Mouse (Mus musculus): ENCODE measurements around the gene Wdr20.
"Not testable (repeated sequence)": the region's sequence is repeated elsewhere in the genome, so short reads cannot be mapped to it uniquely, and the experiment has no call there.

Gene Wdr20

DNA sequence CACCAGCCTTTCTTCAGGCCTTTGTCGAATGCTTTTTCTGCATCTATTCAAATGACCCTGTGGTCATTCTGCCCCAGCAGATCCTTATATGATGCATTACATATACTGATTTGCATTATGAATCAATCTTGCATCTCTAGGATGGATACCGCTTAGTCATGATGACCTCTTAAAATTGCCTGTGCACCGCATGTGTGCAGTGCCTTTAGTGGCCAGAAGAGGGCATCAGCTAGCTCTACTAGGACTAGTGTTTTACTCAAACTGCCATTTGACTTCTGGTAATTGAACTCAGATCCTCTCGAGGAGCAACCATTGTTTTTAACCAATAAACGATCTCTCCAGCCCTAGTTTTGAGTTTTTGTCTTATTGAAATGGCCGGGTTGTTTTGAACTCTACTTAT lies 24.0 kb upstream of the Wdr20 start:
- DNase-seq (ENCODE audit: low spot score in 2 of 2) = no peak

DNA sequence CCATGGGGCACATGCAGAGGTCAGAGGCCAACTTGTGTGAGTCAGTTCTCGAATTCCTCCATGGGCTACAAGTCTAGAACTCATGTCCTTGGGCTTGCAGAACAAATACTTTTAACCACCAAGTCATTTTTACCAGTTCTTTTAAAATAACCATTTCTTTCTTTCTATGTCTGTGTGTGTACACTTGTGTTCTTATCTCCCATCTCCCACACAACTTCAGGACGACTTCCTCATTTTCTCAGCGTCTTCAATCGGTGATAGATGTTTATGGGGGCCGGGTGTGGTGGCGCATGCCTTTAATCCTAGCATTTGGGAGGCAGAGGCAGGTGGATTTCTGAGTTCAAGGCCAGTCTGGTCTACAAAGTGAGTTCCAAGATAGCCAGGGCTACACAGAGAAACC lies 23.5 kb upstream of the Wdr20 start:
- DNase-seq (ENCODE audit: low spot score in 2 of 2) = no peak

DNA sequence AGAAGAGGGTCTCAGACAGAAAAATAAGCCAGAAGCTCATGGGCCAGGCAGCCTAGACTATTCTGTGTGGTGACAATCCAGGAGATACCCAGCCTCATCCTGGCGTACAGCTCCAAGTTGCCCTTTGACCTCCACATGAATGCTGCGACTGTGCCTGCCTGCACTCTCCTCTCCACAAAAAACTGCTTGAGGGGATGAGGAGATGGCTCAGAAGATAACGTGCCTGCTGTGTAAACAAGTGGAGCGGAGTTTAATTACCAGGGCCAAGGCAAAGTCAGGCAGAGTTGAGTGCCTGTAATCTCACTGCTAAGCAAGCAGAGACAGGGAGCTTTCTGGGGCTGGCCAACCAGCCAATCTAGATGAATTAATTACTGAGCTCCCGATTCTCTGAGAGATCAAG lies 21.7 kb upstream of the Wdr20 start:
- DNase-seq (ENCODE audit: low spot score in 2 of 2) = no peak

DNA sequence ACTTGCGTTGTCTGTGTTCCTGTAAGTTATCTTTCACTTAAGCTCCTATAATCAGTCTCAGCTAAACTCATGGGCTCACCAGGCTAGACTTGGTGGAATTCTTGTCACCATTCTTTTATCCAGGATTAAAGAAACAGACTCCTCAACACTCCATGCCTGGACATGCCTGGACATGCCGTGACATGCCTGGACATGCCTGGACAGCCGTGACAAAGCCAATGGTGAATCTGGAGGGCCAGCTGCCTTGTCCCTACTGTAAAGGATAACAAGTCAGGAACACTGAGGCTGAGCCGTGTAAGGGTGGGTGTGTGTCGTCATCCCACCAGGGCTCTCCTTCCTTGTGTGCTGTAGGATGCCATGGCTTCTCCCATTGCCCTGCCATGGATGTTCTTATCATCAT lies 12.7 kb upstream of the Wdr20 start:
- no peak for DNase-seq (ENCODE audit: low spot score in 2 of 2)

DNA sequence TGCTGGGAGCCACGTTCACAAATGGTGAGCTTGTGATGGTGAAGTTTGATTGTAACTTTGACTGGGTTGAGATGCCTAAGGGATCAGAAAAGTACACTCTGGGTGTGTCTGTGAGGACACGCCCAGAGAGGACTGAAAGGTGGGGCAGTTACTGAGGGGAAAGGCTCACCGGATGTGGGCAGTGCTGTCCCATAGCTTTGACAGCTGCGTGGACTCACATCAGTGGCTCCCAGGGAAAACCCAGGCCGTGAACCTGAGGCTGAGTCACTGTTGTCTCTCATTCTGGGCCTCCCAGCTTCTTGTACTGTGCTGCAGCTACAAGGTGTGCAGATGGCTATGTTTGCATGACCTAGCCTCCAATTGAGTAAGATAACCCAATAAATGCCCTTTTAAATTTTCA lies 12.3 kb upstream of the Wdr20 start:
- no peak for DNase-seq (ENCODE audit: low spot score in 2 of 2)

DNA sequence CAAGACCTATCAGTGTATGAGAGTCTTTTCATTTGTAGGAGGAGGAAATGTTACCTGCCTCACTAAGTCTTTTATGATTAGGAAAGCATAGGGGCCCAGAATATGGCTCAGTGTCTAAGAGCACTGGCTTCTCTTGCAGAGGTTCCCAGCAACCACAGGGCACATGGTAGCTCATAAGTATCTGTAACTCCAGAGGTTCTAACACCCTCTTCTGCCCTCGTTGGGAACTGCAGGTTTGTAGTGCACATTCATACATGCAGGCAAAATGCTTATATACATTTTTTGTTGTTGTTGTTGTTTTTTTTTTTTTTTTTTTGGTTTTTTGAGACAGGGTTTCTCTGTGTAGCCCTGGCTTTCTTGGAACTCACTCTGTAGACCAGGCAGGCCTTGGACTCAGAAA lies 11.3 kb upstream of the Wdr20 start:
- DNase-seq (ENCODE audit: low spot score in 2 of 2) = no peak

DNA sequence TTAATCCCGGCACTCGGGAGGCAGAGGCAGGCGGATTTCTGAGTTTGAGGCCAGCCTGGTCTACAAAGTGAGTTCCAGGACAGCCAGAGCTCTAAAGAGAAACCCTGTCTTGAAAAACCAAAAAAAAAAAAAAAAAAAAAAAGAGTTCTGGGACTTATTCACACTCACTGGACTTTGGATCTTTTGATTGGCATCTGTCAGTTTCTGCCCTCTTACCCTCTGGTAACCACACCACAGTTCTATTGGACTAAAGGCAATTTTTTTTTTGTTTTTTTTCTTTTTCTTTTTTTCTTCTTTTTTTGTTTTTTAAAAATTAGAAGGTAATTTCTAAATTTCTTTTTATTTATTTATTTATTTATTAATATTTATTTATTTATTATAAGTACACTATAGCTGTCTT lies 4.5 kb upstream of the Wdr20 start:
- DNase-seq (ENCODE audit: low spot score in 2 of 2) = not testable (repeated sequence)

DNA sequence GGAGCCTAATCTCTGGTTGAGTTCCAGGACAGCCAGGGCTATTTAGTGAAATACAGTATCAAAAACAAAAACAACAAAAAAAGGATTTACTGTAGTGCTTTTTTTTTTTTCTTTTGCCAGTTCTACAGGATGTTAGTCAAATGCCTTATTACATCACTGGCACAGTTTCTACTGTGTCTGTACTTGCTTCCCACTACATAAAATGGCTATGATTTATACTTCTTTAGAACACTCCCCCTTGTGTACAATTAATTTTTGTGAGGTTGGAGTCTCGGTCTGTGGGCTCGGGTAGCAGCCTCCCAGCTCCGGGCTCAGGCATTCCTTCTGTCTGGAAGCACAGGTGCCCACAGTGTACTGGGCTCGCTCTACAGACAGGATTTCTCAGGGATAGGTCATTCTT lies 1.1 kb upstream of the Wdr20 start:
- no peak for DNase-seq (ENCODE audit: low spot score in 2 of 2)

DNA sequence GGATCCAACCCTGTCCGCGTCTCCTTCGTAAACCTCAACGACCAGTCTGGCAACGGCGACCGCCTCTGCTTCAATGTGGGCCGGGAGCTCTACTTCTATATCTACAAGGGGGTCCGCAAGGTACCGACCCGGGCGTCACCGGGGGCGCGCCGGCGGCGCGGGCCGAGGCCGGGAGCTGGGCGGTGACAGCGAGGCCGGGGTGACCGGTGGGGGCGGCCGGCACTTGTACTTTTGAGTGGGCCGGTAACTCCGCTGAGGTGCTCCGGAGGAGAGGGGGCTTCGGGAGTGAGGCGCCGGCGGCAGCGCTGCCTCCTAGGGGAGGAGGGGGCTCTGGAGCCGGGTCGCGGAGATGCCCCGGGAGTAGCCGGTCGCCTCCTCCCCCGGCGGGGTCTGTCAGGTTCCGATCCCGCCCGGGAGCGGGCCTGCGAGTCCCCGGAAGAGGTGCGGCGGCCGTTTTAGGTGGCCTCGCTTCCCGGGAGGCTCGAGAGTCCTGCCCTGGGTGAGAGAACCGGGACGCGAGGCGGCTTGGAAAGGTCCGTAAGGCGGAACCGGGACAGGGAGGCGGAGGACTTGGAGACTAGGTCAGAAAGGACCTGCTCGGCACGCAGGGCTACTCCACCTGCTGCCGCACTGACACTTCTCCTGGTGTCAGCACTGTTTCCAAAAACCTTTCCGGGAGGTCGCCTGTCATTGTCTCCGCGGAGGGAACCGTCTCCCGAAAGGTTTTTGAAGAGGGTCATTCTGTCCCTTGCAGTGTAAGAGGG lies 596 bp downstream of the Wdr20 start:
- peak in 1 of 2 experiments; percentile 42 for DNase-seq (ENCODE audit: low spot score in 2 of 2)

DNA sequence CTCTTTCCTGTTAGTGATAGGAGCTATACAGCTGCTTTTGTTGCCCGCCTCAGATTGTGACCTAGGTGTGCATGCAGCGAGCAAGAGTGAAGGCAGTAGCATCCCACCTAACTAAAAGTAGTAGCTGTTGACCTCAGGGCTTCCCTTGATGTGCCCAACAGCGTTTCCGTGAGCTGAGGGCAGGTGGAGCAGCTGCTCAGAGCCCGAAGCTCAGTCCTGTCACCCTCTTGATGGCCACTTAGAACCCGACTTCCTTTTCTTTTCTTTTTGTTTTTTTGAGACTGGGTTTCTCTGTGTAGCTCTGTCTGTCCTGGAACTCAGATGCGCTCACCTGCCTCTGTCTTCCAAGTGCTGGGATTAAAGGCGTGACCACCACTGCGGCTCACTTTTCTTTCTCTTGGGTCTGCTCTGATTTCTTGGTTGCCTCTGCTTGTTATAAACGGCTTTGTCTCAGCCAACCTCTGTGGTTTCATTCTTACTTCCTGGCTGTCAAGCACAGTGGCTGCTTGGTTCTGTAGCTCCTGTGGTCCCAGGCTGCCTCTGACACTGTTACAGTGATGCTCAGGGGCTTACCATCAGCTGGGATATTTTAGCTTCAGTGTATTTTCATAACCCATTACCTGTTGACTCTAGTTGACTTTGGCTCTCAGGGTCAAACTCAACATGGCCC lies 13.2 kb downstream of the Wdr20 start:
- DNase-seq (ENCODE audit: low spot score in 2 of 2) = peak in 1 of 2 experiments; percentile 17

DNA sequence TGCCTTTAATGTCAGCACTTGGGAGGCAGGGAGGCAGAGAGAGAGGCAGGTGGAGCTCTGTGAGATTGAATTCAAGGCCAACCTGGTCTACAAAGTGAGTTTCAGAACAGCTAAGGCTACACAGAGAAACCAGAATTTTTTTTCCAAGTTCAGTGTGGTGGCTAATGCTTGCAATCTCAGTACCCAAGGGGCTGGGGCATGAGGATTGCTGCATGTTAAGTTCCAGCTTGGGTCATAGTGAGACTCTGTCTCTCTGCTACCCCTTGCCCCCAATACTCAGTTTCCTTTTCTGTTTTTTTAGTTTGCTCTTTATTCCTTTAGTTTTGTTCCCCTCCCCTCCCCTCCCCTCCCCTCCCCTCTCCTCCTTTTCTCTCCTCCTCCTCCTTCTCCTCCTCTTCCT lies 15.0 kb downstream of the Wdr20 start:
- no peak for DNase-seq (ENCODE audit: low spot score in 2 of 2)

DNA sequence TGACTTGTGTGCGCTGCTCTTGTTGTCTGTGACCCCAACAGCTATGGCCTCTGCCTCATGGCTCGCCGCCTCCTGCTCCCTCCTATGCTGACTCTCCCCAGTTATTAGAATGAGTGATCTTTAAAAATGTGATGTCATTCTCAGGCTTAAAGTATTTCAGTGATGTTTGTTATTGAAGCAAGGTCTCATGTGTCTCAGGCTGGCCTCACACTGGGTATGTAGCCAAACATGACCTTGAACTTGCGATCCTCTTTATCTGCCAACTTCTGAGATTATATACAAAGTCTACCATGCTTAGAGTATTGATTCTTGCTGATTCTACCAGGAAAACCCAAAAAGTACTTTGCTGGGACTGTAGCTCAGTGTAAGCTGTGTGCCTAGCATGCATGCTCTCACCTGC lies 16.2 kb downstream of the Wdr20 start:
- DNase-seq (ENCODE audit: low spot score in 2 of 2) = no peak

DNA sequence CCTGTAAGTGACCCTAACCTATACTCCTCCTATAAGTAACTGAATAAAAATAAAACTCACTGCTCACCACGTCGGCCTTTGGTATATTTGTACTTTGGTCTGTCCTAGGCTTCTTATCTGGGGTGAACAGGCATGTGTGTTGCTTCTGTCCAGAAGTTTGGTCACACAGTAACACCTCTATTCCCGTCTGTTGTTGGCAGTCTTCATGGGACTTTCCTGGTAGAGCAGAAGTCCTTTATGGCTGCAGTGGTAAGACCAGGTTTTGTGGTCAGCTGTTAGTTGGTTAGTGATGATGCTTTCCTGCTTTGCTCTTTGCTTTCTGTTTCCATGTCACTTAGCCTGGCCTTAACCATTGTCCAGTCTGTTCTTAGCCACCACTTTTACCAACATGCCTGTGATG lies 19.4 kb downstream of the Wdr20 start:
- DNase-seq (ENCODE audit: low spot score in 2 of 2) = no peak

DNA sequence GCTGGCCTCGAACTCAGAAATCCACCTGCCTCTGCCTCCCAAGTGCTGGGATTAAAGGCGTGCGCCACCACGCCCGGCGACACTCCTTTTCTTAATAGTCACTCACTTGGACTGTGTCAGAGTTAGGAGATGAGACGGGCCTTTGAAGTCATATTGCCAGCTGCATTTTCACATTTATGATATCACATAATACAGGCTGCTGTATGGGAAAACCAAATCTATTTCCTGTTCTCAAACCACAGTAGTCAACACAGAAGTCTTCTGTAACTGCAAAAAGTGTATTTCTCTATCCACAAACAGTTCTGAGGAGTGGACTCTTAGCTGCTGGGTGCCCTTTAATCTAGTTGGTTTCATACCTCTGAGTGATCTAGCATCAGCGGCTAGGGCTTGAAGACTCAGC lies 21.2 kb downstream of the Wdr20 start:
- DNase-seq (ENCODE audit: low spot score in 2 of 2) = peak in 1 of 2 experiments; percentile 30

DNA sequence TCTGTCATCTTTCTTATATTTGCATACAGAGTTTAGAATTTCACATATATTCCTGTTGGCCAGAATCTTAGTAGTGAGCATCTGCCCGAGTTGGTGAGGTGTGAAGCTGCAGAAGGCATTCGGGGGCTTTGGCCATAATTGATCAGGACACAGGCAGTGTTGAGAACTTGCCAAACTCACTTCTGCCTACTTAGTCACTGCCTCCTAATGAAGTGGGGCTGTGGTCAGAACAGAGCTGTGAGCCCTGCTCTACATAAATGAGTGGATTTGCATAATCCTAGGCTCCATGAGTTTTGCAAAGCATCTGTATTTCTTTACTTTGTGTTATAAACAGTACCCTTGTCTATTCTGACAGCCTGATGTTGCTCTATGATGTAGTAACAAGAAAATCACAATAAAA lies 24.6 kb downstream of the Wdr20 start:
- DNase-seq (ENCODE audit: low spot score in 2 of 2) = no peak

DNA sequence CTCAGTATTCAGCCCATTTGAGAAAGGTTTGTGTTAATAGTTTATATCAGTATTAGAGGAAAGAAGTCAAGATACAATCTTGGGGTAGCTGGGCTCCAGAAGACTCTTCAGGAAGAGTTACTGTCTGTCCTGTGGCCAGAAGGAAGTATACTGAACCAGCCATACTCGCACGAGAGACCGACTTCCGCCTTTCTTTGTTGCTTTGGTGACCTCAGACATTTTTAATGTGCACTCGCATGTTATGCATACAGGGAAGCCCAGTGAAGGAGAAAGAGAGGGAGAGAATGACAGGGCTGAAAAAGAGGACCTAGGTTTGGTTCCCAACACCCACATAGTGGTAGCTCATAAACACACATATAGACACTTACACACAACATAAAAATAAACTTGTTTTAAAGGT lies 26.8 kb downstream of the Wdr20 start:
- DNase-seq (ENCODE audit: low spot score in 2 of 2) = no peak

DNA sequence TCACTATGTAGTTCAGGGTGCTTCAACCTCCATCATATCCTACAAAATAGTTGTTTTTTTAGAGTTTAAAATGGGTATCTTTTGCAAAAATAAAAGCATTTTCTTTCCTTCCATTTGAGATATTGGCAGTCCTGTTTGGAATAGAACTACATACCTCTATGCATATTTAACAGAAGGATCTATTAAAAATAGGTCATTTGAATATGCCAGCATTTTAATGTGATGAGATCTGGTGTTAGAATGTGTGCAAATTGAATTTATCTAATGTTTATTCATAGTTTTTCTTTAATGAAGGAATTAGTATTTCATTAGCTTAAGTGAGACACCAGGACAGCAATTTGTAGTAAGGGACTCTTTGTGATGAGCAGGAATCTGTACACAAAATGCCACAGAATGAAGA lies 30.8 kb downstream of the Wdr20 start:
- DNase-seq (ENCODE audit: low spot score in 2 of 2) = no peak

DNA sequence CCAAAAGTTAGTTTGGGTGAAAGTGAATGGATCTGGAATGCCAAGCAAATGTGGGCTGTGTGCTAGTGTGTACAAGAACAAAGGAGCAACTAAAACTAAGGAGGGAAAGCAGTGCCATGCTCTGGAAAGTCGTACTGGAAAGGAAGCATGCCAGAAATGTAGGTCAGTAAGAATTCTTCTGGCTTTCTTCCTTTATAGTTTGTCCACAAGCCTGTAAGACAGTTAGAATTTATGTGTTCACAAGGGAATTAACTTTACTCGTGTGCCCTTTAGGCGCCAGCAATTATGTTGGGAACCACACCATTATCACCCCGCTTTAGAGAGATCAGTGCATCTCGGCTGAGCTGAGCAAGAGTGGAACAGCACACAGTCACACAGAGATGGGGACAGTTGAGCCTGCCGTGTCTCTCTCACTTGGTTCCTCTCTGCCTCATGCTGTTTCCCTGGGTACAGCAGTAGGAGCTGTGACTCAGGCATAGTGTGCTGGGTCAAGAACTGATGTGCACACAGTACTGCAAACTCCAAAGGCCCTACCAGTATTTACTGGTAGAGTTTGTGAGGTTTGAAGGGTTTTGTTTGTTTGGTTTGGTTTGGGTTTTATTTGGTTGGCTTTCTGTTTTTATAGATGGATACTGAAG lies 32.0 kb downstream of the Wdr20 start:
- no peak for DNase-seq (ENCODE audit: low spot score in 2 of 2)

DNA sequence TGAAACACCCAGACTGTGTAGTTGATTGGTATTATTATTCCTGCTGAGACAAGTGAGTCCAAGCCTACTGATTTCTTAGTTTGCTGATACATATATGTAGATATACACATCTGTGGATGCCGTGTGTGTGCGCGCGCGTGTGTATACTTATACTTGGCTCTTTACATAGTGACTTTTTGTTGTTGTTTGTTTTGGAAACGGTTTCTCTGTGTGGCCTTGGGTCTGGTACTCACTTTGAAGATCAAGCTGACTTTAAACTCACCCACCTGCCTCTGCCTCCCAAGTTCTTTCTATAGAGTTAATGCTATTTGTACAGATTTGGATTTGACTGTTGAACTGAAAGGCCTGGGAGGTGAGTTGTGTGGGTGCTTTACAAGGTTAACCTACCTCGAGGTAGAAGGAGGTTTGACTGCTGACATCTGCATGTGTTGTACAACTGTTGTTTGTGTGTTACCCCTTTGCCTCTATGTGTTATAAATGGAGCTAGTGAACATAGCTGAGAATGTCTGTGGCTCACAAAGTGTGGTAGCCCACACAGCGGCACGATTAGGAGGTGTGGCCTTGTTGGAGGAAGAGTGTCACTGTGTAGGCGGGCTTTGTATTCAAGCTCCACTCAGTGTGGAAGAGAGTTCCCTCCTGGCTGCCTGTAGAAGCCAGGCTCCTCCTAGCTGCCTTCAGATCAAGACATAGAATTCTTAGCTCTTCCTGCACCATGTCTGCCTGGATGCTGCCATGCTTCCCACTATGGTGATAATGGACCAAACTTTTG lies 32.9 kb downstream of the Wdr20 start:
- no peak for DNase-seq (ENCODE audit: low spot score in 2 of 2)

DNA sequence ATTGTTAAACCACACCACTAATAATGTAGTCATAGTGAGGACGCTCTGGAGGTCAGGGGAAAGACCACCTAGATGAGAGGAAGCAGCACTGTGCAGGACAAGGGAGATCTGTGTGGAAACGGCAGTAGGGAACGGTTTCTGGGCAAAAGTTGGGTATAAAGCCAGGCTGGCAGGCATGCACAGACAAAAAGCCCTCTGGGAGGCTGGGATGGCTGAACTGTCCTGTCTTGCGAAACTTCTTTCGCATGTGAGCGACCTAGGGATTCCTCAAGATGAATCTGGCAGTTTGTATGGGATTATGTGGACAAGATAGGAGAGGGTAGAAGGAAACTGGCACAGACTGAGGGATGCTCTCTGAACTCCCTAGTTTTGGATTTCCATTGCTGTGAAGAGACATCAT lies 34.2 kb downstream of the Wdr20 start:
- no peak for DNase-seq (ENCODE audit: low spot score in 2 of 2)

DNA sequence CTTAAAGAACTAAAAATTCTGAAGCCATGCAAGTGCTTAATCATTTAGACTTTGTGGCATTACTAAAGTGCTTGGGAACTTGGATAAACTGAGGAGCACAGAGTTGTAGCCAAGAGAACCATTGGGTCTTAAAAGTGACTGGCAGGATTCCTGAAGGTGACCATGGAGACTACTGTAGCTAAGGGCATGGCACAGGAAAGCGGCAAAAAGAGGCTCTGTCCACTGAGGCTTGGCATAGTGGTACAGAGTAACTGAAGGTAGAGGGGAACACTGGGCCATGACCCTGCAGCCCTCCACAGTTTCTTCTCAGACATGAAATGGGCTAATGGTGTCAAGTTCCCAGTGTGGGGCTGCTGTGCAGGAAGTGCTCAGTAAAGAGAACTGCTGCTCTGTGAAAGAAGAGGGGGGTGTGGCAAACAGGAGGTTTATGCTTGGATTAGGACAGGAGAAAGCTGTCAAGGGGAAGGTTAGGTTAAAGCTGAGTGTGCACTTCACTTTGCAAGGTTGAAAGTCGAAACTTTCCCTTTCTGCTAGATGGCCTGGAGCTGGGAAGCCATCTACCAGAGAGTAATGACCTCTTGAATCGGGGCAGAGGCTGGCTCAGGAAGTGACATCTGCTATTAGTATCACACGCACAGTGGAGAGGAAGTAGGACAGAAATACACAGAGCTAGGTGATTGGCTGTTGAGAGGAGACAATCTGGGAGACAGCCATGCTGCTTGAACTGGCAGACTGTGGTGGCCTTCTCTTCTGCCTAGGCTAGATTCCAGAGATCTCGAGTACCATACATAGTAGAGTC lies 38.1 kb downstream of the Wdr20 start:
- no peak for DNase-seq (ENCODE audit: low spot score in 2 of 2)

DNA sequence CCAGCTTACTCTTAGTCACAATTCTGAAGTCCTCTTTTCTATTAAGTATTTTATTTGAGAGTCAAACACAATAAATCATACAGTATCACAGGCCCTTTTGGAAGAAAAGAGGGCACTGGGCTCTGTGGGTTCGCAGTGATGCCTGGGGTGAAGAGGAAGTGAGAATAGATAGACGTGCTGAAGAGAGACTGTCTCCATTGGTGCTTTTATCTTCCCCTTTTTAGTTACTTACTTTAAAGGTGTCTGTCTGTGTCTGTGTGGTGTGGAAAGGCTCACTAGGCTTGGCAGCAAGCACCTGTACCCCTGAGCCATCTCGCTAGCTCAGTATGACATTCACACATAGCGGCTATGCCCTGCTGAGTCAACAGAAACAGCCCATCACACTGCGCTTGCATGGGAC lies 40.1 kb downstream of the Wdr20 start:
- no peak for DNase-seq (ENCODE audit: low spot score in 2 of 2)

Measured in thymus, postnatal 10 days (tissue).